ENCODE assay signal across 9 mouse cellular contexts in the genomic region with DNA sequence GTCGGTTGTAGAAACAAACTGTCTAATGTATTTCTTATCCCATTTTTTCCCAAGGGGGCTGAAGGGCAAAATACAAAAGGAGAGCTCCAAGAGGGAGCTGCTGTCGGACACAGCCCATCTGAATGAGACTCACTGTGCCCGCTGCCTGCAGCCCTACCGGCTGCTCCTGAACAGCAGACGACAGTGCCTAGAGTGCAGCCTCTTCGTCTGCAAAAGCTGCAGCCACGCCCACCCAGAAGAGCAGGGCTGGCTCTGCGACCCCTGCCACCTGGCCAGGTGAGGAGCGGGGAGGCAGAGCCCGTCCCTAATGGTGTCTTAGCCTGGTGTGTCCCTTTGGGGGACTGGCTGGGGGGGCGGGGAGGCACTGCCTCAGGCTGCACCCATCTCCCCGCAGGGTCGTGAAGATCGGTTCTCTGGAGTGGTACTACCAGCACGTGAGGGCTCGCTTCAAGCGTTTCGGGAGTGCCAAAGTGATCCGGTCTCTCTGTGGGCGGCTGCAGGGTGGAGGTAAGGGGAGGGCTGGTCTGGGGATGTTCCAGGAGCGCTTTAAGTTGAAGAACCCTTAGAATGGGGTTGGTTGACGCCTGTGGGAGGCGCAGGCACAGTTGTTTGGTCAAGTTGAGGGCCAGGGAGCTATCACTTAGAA. TPM values are rescaled to one million over a fixed set of nuclear protein-coding genes. Genes with fewer than 3 reads are reported as not detected.
DNase-seq lines count a peak whose midpoint lies in the region; ATAC-seq lines count a peak whose summit lies in the region.
"Had no signal": no experiment of that assay in that cellular context is flagged by ENCODE, and none has a peak within 500 bp of the region (broad histone marks: within the 10 kb centered on the region; RNA-seq: fewer than 3 reads in every experiment).

No protein-coding gene starts in this region.

- no peaks in the 10 kb centered on the region for H3K27me3 ChIP-seq in heart, embryonic 14.5 days (ENCODE audit: control insufficient read depth, insufficient read depth, low read length)
- peaks cover 19% of the 10 kb centered on the region for H3K27me3 ChIP-seq in hindbrain, embryonic 10.5 days (ENCODE audit: insufficient read depth, poor library complexity, severe bottlenecking)
- H3K27me3 ChIP-seq in midbrain, embryonic 10.5 days (ENCODE audit: low read depth, poor library complexity, severe bottlenecking): peaks cover 19% of the 10 kb centered on the region

- H3K9ac ChIP-seq in heart, embryonic 14.5 days (ENCODE audit: low read length): peak overlapping the region; percentile 65

- H3K4me3 ChIP-seq in heart, embryonic 14.5 days (ENCODE audit: control insufficient read depth in 1 of 2, insufficient read depth in 1 of 2, low read depth in 1 of 2, low read length in 2 of 2): peak overlapping the region; percentile 16 to 38
- peak overlapping the region; percentile 46 for H3K4me3 ChIP-seq in hindbrain, embryonic 10.5 days
- peak overlapping the region; percentile 49 for H3K4me3 ChIP-seq in midbrain, embryonic 10.5 days

- H3K9me3 ChIP-seq in heart, embryonic 14.5 days (ENCODE audit: control insufficient read depth, low read length): 0 out of 2 replicates have a peak, but pooled peaks cover 2% of the 10 kb centered on the region
- no peaks in the 10 kb centered on the region for H3K9me3 ChIP-seq in hindbrain, embryonic 10.5 days
- H3K9me3 ChIP-seq in midbrain, embryonic 10.5 days (replicated peaks): no peaks in the 10 kb centered on the region

- 0 out of 2 replicates have a peak, but pooled peaks have one; percentile 29 for ATAC-seq in heart, embryonic 14.5 days (ENCODE audit: insufficient number of reproducible peaks, insufficient read depth, low FRiP score, low read depth)
- ATAC-seq in erythroblast, adult 5-6 weeks (replicated peaks; ENCODE audit: low FRiP score, poor library complexity, severe bottlenecking): no peak

- peak overlapping the region; percentile 79 for H3K4me2 ChIP-seq in heart, embryonic 14.5 days (ENCODE audit: low read length)

- no peaks in the 10 kb centered on the region for H3K36me3 ChIP-seq in heart, embryonic 14.5 days (ENCODE audit: control insufficient read depth, insufficient read depth, low read length)
- no peaks in the 10 kb centered on the region for H3K36me3 ChIP-seq in hindbrain, embryonic 10.5 days
- H3K36me3 ChIP-seq in midbrain, embryonic 10.5 days: no peaks in the 10 kb centered on the region

- 1% methylated on average over 23 of the region's 23 CpGs for WGBS in heart, embryonic 14.5 days
- WGBS in hindbrain, embryonic 10.5 days: 1% methylated on average over 23 of the region's 23 CpGs
- WGBS in midbrain, embryonic 10.5 days: 1% methylated on average over 23 of the region's 23 CpGs

- intact Hi-C loops in heart, postnatal 14 days (cut with DNase I): loop anchor here (1.0 kb wide), 1 partner anchor 28 kb away; no protein-coding TSS in a partner anchor
- intact Hi-C loops in left cerebral cortex, postnatal 4 days (cut with DNase I): no loop called here

- DNase-seq in heart, postnatal 14 days: no peak
- DNase-seq in ES-CJ7 (ENCODE audit: low read depth, low spot score): peak; percentile 21
- DNase-seq in hindbrain, embryonic 10.5 days (ENCODE audit: low spot score): peak; percentile 20
- peak; percentile 14 for DNase-seq in midbrain, embryonic 10.5 days (ENCODE audit: low spot score)
- no peak for DNase-seq in left cerebral cortex, postnatal 4 days
- no peak for DNase-seq in frontal cortex, postnatal 25 days (ENCODE audit: low spot score in 2 of 2)

- H3K27ac ChIP-seq in heart, embryonic 14.5 days (replicated peaks in 1 of 2; ENCODE audit: control insufficient read depth in 1 of 2, insufficient read depth in 1 of 2, low read depth in 2 of 2, low read length in 2 of 2): no peak overlapping the region
- H3K27ac ChIP-seq in hindbrain, embryonic 10.5 days: peak overlapping the region; percentile 57; the same call in 1 of the 2 replicates
- no peak overlapping the region; the same call in 1 of the 2 replicates for H3K27ac ChIP-seq in midbrain, embryonic 10.5 days (replicated peaks)

- H3K4me1 ChIP-seq in heart, embryonic 14.5 days (ENCODE audit: control insufficient read depth in 2 of 2, insufficient read depth in 2 of 2, low read length in 2 of 2): peaks cover 15 to 21% of the 10 kb centered on the region in 2 experiments
- H3K4me1 ChIP-seq in hindbrain, embryonic 10.5 days (replicated peaks): peaks cover 15% of the 10 kb centered on the region
- H3K4me1 ChIP-seq in midbrain, embryonic 10.5 days: peaks cover 13% of the 10 kb centered on the region

RNA-seq across cellular contexts. Expression of gene Mlph, which starts 13.2 kb away (rescaled TPM):
- 0.24 and 0.36 TPM in 2 replicates for polyA plus RNA-seq in heart, embryonic 14.5 days (2014; fragmentation: Nextera tagmentation; extraction: Ambion mirVana)
- total RNA-seq in heart, postnatal 14 days (2021): under 1 TPM; 0.41 to 0.86 TPM
- 0.14 and 0.32 TPM in 2 replicates for polyA plus RNA-seq in hindbrain, embryonic 10.5 days (2016; fragmentation: Nextera tagmentation; extraction: Ambion mirVana)
- 0.14 and 0.20 TPM in 2 replicates for polyA plus RNA-seq in midbrain, embryonic 10.5 days (2016; fragmentation: Nextera tagmentation; extraction: Ambion mirVana)
- under 1 TPM; 0.40 to 0.79 TPM for total RNA-seq in left cerebral cortex, postnatal 4 days (2021)
- 0.38 TPM in 1 of 2 replicates, not detected in the other for total RNA-seq in erythroblast, adult 5-6 weeks (2015; ENCODE audit: low replicate concordance)
- not detected in 2 replicates for total RNA-seq in erythroblast, adult 5-6 weeks (2017; ENCODE audit: low replicate concordance)

RNA-seq across cellular contexts. Expression of gene Prlh, which starts 24.9 kb away (rescaled TPM):
- not detected in 2 replicates for polyA plus RNA-seq in heart, embryonic 14.5 days (2014; fragmentation: Nextera tagmentation; extraction: Ambion mirVana)
- not detected for total RNA-seq in heart, postnatal 14 days (2021)
- polyA plus RNA-seq in hindbrain, embryonic 10.5 days (2016; fragmentation: Nextera tagmentation; extraction: Ambion mirVana): not detected in 2 replicates
- polyA plus RNA-seq in midbrain, embryonic 10.5 days (2016; fragmentation: Nextera tagmentation; extraction: Ambion mirVana): not detected in 2 replicates
- not detected for total RNA-seq in left cerebral cortex, postnatal 4 days (2021)
- not detected in 2 replicates for total RNA-seq in erythroblast, adult 5-6 weeks (2015; ENCODE audit: low replicate concordance)
- total RNA-seq in erythroblast, adult 5-6 weeks (2017; ENCODE audit: low replicate concordance): not detected in 2 replicates
- polyA plus RNA-seq: large intestine, adult 2 months had no signal

RNA-seq across cellular contexts. Expression of gene Rab17, which starts 41.4 kb away (rescaled TPM):
- 2.5 and 2.7 TPM in 2 replicates for polyA plus RNA-seq in heart, embryonic 14.5 days (2014; fragmentation: Nextera tagmentation; extraction: Ambion mirVana)
- 1 to 10 TPM; 2.5 to 3.1 TPM for total RNA-seq in heart, postnatal 14 days (2021)
- polyA plus RNA-seq in hindbrain, embryonic 10.5 days (2016; fragmentation: Nextera tagmentation; extraction: Ambion mirVana): 0.25 and 0.35 TPM in 2 replicates
- not detected in 2 replicates for polyA plus RNA-seq in midbrain, embryonic 10.5 days (2016; fragmentation: Nextera tagmentation; extraction: Ambion mirVana)
- total RNA-seq in left cerebral cortex, postnatal 4 days (2021): not detected
- total RNA-seq in erythroblast, adult 5-6 weeks (2015; ENCODE audit: low replicate concordance): not detected in 2 replicates
- not detected in 2 replicates for total RNA-seq in erythroblast, adult 5-6 weeks (2017; ENCODE audit: low replicate concordance)

Comparison
In these comparisons a context has a peak if more than half of its experiments do, and no peak if none do; other contexts are left out.
1. DNase-seq: peak in ES-CJ7 (single experiment), hindbrain, embryonic 10.5 days (single experiment) and midbrain, embryonic 10.5 days (single experiment); none in heart, postnatal 14 days (0 of 2), left cerebral cortex, postnatal 4 days (single experiment) and frontal cortex, postnatal 25 days (0 of 2).
2. Peak in every context shown above with its lines, with median percentiles within 50 percentile points of each other: H3K4me3 ChIP-seq.